Mouse (Mus musculus) left cerebral cortex, adult 6 months (tissue): Measurements from ENCODE around the gene Iqcf5. TPM values are rescaled to one million over a fixed set of nuclear protein-coding genes. Genes with fewer than 3 reads are reported as not detected.

ENCODE experiments used
- long read RNA-seq, 2 experiments: library from polyadenylated mRNA; unstranded; transcript quantifications; one replicate each; pipeline ENCODE4 v2.0.0; 2019 to 2020
- polyA plus RNA-seq: library from polyadenylated mRNA; unstranded; fragments of <200 nt; fragmentation: Nextera tagmentation; gene quantifications from 2 replicates; pipeline ENCODE4 v1.2.3, GENCODE M21; 2021

The Iqcf5 gene
- not detected in 2 replicates for polyA plus RNA-seq
- long read RNA-seq, experiment 1: 0 reads
- long read RNA-seq, experiment 2: 0 reads

GRCm38 (mm10) chr9:106514273-106514672, at the start of gene Iqcf5:
TSS of gene Iqcf5 (plus strand) at chr9:106514573.

DNA sequence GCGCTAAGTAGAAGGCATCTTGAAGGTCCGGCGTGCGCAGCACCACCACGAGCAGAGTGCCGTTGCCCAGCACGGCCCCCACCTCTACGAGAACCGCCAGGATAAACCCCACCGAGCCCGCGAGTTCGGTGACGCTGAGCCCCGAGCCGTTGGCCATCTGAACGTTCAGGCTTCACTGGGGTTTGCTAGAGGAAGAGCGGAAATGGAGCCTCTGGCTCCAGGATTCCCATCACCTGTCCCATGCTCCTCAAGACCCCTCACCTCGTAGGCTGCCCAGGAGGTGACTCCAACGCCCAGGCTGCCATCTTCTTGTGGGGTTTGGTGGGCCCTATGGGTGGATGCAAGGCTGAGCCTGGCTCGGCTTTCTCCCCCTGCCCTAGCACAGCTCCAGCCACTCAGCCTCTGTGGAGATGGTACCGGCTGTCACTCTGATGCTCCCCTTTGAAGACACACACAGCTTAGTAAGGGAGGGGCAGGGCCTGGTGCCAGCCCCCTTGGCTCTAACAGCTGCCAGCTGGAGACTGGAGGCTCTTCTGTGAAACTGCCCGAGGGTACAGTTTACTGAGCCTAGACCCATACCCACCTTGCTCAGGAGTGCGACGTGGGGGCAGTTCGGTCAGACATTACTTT, 48.7 kb upstream of the Iqcf5 start, which contains the start of gene Gpr62:
Gpr62 (minus strand) TSS at position 368 of the 630 bp plus-strand sequence.

GRCm38 (mm10) chr9:106475663-106476001, 38.7 kb upstream of the Iqcf5 start, which contains the start of gene Rrp9:
TSS of gene Rrp9 (plus strand) at chr9:106475963.

GRCm38 (mm10) chr9:106476924-106477484, 37.4 kb upstream of the Iqcf5 start, which contains the start of gene Parp3:
TSS of gene Parp3 (minus strand) at chr9:106476949.

DNA sequence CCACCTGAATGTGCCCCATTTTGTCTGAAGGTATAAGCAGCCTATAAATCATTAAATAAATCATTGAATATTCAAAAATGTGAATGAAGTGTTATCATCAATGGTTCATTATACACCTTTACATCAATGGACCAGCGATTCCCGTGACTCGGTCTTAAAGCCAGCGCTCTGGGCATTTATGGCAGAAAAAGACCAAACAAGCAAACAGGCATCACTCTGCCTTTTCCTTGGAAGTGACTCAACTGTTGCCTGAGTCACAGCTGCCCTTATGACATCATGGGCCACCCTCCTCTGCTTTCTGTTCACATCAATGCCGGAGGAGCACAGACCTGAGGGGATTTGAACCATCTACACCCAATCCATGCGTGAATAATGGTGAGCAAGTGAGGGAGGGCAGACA, 14.7 kb upstream of the Iqcf5 start, which contains the start of gene Iqcf1:
Iqcf1 (plus strand) TSS at position 301 of the 400 bp plus-strand sequence.

DNA sequence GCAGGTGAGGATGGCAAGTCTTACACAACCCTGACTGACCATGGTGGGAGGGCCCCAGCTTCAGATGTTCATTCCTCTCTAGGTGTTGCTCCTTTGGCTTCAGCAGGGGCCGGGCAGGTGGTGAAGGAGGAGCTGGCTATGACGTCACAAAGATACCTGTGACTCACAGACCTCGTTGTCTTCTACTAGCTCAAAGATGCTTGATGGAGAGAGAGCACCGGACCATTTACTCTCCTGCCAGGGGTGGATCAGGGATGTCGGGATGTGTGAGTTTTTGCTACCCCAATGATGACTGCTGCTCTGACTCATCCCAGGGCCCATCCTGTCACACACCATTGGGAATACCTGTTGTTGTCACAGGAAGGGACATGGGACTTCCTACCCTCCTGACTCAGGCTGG, 47.2 kb downstream of the Iqcf5 start, which contains the start of gene Iqcf3:
Iqcf3 (minus strand) TSS at position 101 of the 400 bp plus-strand sequence.

Other genes with a start within 250 kb of the Iqcf5 start
- gene Poc1a, start 233.5 kb upstream of the Iqcf5 start, polyA plus RNA-seq: 24.8 and 33.9 TPM in 2 replicates
- gene Dusp7, start 145.9 kb upstream of the Iqcf5 start, polyA plus RNA-seq: 17.7 and 21.8 TPM in 2 replicates
- gene Rpl29, start 85.1 kb upstream of the Iqcf5 start, polyA plus RNA-seq: 667 and 915 TPM in 2 replicates
- 11.2 and 11.3 TPM in 2 replicates for gene Acy1, start 76.3 kb upstream of the Iqcf5 start, polyA plus RNA-seq
- 10.4 and 12.8 TPM in 2 replicates for gene Abhd14b, start 67.1 kb upstream of the Iqcf5 start, polyA plus RNA-seq
- 61.7 and 68.7 TPM in 2 replicates for gene Abhd14a, start 66.9 kb upstream of the Iqcf5 start, polyA plus RNA-seq
- gene Pcbp4, start 61.3 kb upstream of the Iqcf5 start, polyA plus RNA-seq: 63.4 and 112 TPM in 2 replicates
- 6.8 and 13.9 TPM in 2 replicates for gene Gpr62, start 48.6 kb upstream of the Iqcf5 start, polyA plus RNA-seq
- 24.7 and 25.8 TPM in 2 replicates for gene Rrp9, start 38.6 kb upstream of the Iqcf5 start, polyA plus RNA-seq
- 5.1 and 5.3 TPM in 2 replicates for gene Parp3, start 37.6 kb upstream of the Iqcf5 start, polyA plus RNA-seq
- gene Iqcf1, start 14.6 kb upstream of the Iqcf5 start, polyA plus RNA-seq: not detected in 2 replicates
- not detected in 2 replicates for gene Iqcf3, start 47.1 kb downstream of the Iqcf5 start, polyA plus RNA-seq
- gene Iqcf4, start 56.4 kb downstream of the Iqcf5 start, polyA plus RNA-seq: not detected in 2 replicates
- not detected in 2 replicates for gene Iqcf6, start 112.0 kb downstream of the Iqcf5 start, polyA plus RNA-seq
- gene Grm2, start 141.5 kb downstream of the Iqcf5 start, polyA plus RNA-seq: 24.4 and 25.1 TPM in 2 replicates
- 115 and 122 TPM in 2 replicates for gene Tex264, start 171.4 kb downstream of the Iqcf5 start, polyA plus RNA-seq